Mouse (Mus musculus) urinary bladder, postnatal 14 days (tissue): ENCODE data around the gene Chst1.

ENCODE experiments used
- DNase-seq: peaks from one replicate; pipeline ENCODE4 v3.0.0; 2021; ENCODE audit warnings: low spot score

Gene Chst1

DNA sequence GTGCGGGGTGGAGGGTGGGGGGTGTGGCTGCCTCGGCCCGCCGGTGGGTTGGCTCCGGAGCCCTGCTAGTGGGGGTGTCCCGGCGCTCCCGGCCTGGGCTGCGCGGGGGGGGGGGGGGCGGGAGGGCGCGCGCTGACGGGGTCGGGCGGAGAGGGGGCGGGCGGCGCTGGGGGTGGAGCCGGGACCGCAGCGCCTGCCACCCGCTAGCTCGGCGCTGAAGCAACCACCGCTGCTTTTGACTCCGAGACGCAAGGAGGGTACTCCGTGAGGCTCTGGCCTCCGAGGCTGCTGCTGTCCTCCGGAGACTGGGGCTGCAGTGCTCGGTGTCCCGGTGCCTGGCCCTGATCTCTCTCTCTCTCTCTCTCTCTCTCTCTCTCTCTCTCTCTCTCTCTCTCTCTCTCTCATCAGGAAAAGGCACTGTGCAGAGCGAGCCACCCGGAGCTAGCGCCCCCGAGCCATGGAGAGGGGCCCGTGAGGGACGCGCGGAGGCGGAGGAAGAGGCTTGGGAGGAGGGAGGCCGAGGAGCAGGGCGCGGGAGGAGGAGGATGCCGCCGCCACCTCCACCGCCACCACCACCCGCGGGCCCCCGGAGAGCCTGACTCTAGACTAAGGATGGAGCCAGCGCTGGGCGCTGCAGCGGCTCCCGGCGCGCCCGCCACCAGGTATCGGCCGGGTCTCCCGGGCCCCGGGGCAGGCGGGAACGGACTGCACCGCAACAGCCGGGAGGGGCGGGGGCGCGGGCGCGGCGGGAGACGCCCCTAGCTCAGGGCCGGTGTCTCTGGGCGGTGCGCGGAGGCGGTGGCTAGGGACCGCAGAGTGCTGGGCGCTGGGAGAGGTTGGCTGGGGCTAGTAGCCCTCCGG is at the start of gene Chst1:
Gene Chst1 (plus strand): TSS at position 221 of the 861 bp plus-strand sequence.
- peak; percentile 29 for DNase-seq

DNA sequence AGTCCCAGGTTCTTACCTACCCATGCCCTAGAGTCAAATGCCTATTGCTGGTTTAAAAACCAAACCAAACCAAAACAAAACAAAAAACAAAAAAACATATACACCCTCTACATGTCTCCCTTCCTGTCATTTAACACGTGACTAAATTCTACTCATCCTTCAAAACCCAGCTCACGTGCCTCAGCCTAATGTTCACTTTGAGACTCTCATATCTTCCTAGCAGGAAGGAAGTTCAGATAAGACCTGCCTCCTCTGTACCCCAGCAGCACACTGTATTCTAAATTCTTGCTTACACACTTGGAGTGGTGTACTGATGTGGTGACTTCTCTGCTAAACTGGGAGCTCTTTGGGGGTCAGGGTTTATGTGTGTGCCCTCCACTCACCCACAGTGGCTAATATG is 49.5 kb upstream of the Chst1 start:
- DNase-seq, result no peak

DNA sequence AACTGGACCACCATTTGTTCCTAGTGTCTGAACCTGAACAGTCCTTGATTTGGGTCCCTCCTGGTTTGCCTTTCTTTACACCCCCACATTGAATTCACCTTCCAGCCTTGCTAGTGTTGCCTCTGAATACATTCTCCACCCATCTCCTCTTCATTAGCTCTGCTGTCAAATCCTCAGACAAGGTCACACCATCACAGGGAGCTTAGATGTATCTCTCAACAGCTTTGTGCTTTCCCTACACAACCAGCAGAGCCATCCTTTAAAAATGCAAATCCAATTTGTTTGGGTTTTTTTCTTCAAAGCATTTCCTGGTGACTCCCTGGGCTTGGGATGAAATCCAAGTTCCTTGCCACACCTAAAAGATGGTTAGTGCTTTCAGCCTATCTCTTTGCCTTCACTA is 45.0 kb upstream of the Chst1 start:
- DNase-seq, result no peak

DNA sequence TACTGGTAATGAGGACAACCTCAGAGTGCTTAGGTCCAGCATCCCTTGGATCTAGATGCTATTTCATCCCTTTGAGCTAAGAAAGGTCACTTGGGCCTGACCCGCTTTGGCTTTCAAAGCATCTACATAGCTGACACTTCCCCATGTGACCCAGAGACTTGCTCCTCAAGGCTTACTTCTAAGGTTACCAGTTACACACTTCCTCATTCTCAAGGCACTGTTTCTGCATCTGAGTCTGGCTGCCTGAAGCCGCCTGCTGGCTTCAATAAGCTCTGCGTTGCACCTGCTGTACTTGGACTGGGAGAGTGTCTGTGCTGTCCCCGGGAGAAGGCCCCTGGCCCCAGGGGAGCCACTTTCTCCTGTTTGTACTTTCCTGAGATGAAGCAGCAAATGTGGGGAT is 36.6 kb upstream of the Chst1 start:
- no peak for DNase-seq

DNA sequence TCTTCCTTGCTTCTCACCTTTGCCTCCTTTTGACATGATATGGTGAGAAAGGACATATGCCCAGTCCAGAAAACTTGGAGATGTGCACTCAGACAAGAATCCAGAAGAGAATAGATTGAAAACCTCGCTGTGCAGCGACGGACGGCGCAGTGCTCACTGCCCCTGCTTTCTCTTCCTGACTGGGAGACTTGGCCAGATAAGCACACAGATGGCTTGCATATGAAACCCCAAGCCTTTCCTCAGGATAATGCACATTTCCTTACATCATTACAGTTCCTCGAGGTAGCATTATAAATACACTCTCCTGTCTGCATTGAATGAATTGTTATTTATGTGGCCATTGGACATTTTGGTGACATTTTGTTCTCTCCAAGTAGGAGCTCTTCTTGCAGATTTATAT is 28.9 kb upstream of the Chst1 start:
- DNase-seq, result no peak

DNA sequence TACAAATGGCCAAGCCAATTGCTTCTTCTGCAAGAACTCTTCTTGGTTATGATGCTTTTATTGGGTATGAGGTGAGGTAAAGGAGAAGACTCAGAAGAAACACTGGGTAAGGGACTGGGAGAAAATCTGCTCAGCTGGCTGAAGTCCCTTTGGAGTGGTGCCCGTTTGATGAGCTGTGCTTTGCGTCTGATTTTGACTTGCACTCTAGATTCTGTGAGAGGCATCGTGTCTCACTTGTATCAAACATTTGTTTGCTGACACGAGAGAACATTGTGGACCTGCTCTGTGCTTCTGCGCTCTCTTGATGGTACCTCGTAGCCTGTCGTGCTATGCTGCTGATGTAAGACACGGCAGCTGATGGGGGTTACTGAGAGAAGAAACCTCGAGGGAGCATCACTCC is 21.7 kb upstream of the Chst1 start:
- no peak for DNase-seq

DNA sequence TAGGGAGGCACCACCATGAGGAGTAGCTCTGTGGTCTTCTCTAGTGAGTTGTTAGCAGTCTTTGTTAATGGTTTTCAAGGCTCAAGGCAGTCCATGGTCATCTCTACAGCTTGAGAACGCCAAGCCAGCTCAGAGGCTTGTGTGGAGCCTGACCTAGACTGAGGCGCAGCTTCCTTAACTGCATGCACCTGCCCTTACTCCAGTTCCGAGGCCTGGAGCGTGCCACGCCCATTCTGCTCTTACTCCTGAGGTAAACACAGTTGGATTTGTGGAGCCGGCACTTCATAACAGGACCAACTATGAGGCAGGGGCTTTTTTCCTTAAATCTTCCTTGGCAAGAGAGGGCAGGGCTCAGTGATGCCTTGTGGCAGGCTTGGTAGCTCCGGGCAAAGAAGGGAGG is 18.2 kb upstream of the Chst1 start:
- DNase-seq, result no peak

DNA sequence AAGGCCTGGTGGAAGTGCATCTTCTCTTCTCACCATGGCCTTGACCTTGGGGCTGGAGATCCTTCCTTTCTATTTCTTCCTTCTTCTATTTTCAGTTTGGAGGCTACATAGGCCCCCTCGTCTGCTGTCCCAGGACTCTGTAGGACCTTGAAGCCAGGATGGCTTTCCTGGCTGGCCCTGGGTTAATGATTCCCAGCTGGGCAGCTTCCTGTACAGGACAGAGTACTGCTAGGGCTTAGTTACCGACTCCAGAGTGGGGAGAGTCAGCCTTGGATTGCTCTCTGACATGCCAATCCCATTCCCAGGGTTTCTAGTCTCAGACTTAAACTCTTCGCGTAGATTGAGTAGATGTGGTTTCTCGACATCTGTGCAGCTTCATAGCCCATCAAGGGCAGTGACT is 16.9 kb upstream of the Chst1 start:
- no peak for DNase-seq

DNA sequence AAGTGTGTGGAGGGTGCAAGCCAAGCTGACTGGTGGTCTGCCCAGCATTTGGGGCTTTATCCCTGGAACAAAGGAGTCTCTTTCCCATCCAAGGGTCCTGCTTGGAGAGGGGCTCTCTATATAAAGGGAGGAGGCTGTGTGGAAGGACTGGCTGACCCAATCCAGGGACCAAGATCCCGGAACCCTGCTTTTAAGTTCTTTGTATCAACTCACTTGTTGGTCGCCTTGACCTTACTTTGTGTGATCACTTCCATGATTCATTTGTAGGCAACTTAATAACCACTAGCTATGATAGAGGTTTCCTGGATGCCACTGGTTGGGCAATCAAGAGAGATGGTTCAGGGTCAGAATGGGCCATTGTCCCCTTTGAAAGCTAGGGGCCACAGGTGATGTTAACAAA is 11.7 kb upstream of the Chst1 start:
- DNase-seq, result no peak

DNA sequence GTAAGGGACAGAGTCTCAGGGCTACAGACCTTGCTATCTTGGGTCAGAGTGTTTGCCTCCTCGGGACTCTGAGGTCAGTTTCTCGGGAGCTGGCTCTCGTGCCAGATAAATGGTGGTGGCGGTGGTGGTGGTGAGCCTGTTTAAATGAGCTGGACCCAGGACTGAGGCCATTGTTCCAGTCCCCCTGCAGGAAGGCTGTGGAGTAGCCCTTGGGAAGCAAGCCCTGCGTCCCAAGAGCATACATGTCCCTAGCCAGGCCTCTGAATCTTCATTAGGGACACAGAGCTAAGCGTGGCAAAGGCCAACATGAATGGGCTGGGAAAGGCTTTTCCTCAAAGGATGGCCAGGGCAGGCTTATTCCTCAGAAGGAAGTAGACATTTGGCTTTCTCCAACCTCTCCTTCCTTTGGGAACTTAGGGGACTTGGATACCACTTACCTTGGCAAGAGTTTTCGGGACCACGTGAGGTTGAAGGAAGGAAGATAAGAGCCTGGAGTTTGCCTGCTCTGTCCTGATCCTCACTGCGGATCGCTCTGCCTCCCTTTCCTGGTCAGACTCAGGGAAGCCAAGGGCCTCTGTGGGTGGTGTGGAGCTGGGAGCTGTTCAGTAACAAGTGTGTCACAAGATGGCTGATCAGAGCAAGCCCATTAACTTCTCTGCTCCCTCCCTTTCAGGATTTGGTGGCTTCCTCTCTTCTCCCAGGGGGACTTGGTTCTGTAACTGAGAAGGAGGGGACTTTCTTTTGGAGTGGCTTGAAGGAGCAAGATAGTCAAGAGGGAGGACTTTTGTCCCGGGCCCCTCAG is 4.4 kb upstream of the Chst1 start:
- DNase-seq, result no peak

DNA sequence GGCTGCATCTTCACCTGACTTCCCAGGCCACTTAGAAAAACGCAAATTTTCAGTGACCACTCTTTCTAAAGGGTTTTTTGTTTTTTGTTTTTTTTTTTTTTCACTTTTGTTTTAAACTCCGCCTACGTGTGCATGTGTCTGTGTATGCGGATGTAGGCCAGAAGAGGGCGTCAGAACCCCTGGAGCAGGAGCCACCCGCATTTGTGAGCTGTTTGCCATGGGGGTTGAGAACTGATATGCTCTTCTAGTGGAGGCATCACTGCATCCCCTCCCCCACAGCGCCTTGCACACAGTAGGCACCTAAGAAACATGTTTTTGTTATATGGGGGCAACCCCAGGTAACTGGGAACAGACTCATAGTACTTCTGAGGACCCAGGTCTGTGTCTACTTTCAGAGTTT is 2.2 kb upstream of the Chst1 start:
- no peak for DNase-seq

DNA sequence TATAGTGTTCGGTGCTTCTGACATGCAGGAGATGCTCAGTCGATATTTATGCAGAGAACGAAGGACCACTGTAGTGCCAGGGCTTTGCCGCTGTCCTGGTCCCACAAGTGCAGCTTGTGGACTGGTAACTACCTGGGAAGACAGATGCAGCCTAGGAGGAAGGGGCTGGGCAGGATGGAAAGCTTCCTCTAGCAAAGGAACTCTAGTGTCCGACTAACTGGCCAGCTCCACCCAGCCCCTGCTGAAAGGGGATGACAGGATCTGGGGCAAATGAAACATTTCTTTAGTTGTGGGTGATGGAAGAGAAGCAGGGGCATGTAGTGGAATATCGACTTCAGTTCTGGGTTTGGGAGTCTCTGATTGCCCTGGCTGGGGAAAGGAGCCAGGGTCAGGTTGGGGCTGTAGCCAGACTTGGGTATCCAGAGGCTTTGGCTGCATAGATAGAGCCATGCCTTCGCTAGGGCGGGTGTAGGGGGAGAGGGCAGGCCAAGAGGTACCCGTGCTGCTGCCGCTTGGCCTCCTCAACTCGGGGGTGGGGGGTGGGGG is 493 bp upstream of the Chst1 start:
- no peak for DNase-seq

DNA sequence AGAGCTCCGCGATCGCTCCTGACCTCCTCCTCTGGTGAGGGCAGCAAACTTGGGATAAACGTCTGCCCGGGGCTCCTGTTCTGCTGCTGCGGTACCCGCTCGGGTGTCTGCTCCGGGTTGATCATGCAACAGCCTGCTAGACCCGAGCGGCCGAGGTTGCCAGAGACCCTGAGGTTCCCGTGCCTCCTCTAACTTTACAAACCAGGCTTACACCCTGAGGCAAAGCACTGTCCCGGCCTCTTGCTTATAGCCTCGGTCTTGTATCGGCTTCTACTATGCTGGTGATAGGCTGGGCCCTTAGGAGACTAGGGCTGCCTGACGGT is 802 bp downstream of the Chst1 start:
- DNase-seq, result no peak

DNA sequence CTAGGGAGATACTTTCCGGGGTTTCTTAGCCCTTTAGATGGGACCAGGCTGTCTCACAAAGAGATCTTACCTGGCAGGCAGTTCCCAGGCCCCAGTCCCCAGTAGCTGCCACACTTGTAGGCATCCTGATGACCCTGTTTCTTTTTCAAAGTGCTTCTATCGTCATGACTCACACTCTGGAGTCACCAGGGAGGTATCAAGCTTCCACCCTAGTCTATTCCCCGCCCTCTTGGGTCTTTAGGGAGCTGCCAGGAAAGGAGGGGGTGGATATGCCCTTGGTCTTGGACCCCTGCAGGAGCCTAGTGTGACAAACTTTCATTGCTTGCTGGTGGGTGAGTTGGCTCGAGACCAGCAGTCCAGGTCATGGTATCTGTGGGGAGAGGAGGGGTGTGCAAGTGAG is 1.7 kb downstream of the Chst1 start:
- DNase-seq, result no peak

DNA sequence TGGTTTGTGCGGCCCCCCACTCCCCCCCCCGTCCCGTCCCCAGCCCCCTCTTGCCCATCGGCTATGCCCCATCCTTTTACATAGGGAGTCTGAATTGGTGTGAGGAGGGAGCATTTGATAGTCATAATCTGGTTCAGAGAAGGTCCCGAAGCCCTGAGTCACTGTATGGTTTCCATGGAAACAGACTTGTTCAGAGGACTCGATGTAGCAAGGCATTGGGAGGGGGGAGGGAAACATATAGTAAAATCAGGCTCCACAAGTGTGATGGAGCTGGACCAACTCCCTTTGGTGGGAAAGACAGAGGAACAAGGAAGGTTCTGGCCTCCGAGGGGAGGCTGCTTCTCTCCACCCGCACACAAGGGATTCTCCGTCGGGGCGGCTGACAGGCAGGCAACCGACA is 2.6 kb downstream of the Chst1 start:
- no peak for DNase-seq

DNA sequence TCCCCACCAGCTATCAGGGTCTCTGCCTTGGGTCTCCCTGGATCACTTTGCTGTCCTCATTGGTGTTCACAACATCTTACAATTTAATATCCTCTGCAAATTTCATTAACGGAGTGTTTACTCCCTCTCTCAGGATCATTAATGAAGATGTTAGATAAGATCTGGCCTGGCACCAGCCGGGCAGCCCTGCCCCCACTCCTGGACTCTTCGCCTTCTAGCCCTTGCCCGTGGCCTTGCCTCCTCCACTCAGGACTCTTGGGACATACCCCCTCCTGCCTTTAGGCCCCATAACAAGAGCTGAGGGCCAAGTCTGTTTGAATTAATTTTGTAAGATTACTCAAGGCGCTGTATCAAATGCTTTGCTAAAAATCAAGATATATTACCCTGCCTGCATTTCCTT is 4.1 kb downstream of the Chst1 start:
- DNase-seq, result no peak

DNA sequence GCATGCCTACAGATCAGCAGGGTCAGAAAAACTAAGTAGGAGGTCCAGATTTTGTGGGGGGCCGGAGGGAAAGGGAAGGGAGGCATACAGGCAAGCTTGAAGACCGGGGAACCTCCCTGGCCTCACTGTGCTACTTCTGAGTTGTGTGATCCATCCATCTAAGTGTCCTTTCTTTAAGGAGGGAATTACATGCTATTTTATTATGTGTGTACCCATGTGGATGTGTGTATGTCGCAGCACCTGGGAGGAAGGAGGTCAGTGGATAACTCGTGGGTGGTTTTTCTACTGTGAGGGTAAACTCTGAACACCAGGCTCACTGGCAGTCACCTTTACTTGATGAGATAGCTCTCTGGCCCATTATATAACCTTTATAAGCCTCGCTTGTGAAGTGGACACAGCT is 5.1 kb downstream of the Chst1 start:
- no peak for DNase-seq

DNA sequence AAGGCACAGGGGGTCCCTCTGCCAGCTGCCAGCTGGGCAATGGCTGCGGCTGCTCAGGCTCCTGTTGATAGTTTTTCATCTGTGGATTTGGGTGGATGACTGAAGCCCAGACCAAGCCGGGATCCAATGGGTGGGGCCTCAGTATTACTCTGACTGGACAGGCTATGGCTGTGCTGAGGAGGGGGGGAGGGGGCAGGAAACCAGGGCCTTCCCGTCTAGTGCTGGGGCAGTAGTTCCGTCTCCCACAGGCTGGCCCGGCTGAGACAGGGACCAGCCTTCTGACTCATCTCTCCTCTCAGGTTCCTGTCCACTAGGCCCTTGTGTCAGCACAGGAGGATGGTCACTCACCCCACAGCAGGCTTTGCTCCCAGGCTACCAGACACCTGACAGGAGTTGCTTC is 6.5 kb downstream of the Chst1 start:
- DNase-seq, result peak; percentile 32

DNA sequence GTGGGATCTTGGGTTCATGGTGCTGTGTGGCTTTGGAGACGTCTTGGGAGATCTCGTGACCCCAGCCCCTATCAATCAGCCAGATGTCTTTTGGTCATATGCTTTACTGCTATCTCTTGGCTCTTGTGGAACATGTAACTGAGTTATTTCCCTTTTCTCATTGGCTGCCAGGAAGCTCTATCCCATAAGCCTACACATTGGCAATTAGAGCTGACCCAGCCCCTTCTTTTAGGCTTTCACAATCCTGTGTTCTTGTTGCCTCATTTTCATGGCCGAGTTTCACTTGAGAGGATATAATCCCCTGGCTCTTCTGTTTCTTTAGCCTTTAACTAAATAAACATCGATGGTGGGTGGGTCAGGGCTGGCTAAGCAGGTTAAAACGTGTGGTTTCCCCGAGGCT is 7.6 kb downstream of the Chst1 start:
- DNase-seq, result no peak

DNA sequence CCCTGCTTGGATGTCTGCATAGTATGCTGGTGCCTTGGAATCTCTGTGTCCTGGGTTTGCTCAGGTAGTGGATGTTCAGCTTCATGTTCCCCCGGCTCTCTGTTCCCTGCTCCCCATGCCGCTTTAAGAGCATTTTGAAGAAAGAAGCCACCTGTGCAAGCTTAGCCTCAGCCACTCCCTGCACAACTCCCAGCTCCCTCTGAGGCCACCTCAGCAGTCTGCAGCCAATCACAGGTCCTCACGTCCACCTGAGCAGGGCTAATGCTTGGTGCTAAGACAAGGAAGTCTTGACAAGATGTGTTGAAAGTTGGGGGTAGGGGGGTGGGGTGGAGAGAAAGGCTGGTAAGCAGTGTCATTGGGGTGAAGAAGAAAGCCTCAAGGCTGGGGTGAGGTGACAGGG is 8.1 kb downstream of the Chst1 start:
- no peak for DNase-seq

DNA sequence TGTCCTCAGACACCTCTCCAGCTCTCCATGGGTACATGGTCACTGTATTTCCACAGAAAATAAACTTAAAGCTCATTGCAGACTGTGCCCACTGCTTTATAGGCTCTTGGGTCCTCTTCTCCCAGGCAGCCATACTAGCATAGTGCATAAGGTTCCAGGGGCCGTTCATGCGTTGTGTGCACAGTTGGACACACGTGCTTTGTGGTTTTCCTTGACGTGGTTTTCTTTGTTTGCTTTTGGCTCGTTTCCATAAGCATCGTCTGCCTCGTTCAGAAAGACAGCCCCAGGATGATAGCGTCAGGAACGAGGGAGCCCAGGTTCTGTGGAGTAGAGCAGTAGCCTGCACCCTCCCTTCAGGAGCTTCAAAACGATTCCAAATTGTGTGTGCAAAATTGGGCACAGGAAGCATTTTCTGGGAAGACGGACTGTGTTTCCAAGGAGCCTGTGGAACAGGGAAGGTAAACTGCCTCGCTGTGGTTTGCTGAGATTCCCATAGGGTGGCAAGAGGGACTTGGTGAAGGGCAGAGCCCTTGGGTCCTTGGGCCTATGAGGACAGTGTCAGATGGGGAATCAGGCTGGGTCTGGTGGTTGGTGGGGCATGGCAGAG is 8.6 kb downstream of the Chst1 start:
- DNase-seq, result no peak

DNA sequence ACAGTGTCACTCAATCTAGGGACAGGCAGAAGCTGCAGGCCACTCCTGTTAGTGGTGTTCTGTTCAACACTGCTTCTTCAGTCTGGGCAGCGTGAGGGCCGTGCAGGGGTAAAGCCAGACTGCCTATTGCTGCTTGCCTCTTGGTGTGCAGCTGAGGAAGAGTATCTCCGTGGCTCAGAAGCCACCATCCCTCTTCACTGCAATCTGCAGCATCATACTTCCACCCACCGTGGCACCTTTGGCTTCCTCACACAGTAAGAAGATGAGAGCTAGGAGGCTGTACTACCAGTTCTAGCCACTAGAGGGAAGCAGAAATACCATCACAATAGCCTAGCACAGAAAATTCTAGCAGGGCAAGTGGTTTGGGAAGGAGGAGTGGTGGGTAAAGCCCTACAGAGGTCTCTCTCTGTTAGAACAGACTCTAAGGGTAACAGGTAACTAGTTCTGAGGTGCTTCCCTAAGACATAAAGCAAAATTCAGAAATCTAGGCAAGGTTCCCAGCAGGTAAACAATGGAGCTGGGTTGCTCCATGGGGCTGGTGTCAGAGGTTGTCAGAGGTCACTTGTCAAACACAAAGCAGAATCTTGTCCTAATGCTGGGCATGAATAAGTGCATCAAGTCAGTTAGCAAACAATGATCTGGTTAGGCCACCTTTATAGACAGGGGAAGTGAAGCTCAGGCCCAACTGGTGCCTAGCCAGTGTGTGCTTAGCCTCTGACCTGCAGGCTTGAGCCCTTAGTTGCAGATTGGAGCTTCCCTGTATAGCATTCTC is 9.5 kb downstream of the Chst1 start:
- DNase-seq, result peak; percentile 42
